Mouse (Mus musculus) stomach, postnatal 0 days (tissue): ENCODE data around the gene Fes.

ENCODE experiments used
- CTCF ChIP-seq: IDR thresholded peaks from 2 replicates; pipeline ENCODE4 v1.5.1; 2016; ENCODE audit warnings: antibody characterized with exemption, low read depth, mild to moderate bottlenecking, moderate library complexity
- EP300 ChIP-seq: optimal IDR thresholded peaks from 2 replicates; pipeline ENCODE3; 2016; ENCODE audit warnings: antibody characterized with exemption

DNA sequence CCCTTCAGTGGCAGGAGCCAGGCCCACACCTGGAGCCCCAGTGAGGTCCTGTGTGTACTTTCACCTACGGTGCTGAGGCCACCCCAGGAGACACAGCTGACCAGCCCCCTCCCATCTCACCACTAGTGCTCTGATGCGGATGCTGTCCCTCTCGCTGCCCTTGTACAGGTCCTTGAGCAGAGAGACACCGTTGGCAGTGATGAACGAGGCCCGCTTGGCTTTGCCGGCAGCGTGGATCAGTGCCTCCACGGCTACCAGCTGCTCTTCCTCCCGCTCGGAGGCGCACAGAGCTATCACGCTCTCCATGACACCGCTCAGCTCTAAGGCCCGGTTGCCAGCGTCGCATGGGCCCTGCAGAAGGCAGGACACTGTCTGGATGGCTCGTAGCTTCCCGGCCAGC, 56.3 kb downstream of the Fes start:
- TF ChIP-seq CTCF (no peak), EP300 (no peak)
